Mouse (Mus musculus): ENCODE measurements at regions not wholly inside any gene's neighbourhood (a gene's known extent, or its start where the extent isn't known, plus 50 kb on each side); places are given as distances from the start of the nearest gene placed in this dataset.

GRCm38 (mm10) chr3:146345308-146345780, 59.1 kb upstream of the Ssx2ip start:
- Histone ChIP-seq H3K36me3 (ENCODE audit: control insufficient read depth, insufficient read depth, low read length) (no peaks in the 10 kb centered on the region), H3K27me3 (ENCODE audit: control insufficient read depth, insufficient read depth, low read length) (no peaks in the 10 kb centered on the region), H3K4me2 (replicated peaks; ENCODE audit: low read depth, low read length) (peak overlapping the region; percentile 47), H3K4me1 (ENCODE audit: control insufficient read depth, insufficient read depth, low read length) (peaks cover 2% of the 10 kb centered on the region; the same call in 1 of the 2 replicates), H3K9ac (replicated peaks; ENCODE audit: low read depth, low read length) (no peak overlapping the region; the same call in 1 of the 2 replicates), H3K4me3 (ENCODE audit: low read depth, low read length) (peak overlapping the region; percentile 20; the same call in 1 of the 2 replicates), H3K27ac (ENCODE audit: low read length) (no peak overlapping the region), H3K9me3 (ENCODE audit: control insufficient read depth, low read depth, low read length) (no peaks in the 10 kb centered on the region)
- 6% methylated on average over 18 of the region's 18 CpGs for WGBS
- ATAC-seq (ENCODE audit: insufficient number of reproducible peaks, insufficient read depth, low FRiP score, low read depth), result 0 out of 2 replicates have a peak, but pooled peaks have one; percentile 44

GRCm38 (mm10) chr3:146345946-146346345, 58.5 kb upstream of the Ssx2ip start:
- Histone ChIP-seq H3K27ac (ENCODE audit: low read length) (no peak overlapping the region), H3K9ac (replicated peaks; ENCODE audit: low read depth, low read length) (no peak overlapping the region), H3K4me3 (ENCODE audit: low read depth, low read length) (peak overlapping the region; percentile 20; the same call in 1 of the 2 replicates), H3K27me3 (ENCODE audit: control insufficient read depth, insufficient read depth, low read length) (no peaks in the 10 kb centered on the region), H3K4me2 (replicated peaks; ENCODE audit: low read depth, low read length) (no peak overlapping the region), H3K4me1 (ENCODE audit: control insufficient read depth, insufficient read depth, low read length) (no peaks in the 10 kb centered on the region), H3K36me3 (ENCODE audit: control insufficient read depth, insufficient read depth, low read length) (no peaks in the 10 kb centered on the region), H3K9me3 (ENCODE audit: control insufficient read depth, low read depth, low read length) (no peaks in the 10 kb centered on the region)
- ATAC-seq (ENCODE audit: insufficient number of reproducible peaks, insufficient read depth, low FRiP score, low read depth), result no peak
- 74% methylated on average over 4 of the region's 4 CpGs for WGBS

- ATAC-seq (ENCODE audit: insufficient number of reproducible peaks, insufficient read depth, low FRiP score, low read depth), result no peak
- WGBS, result 85% methylated on average over 3 of the region's 3 CpGs
- Histone ChIP-seq H3K9ac (replicated peaks; ENCODE audit: low read depth, low read length) (no peak overlapping the region), H3K4me1 (ENCODE audit: control insufficient read depth, insufficient read depth, low read length) (no peaks in the 10 kb centered on the region), H3K27ac (ENCODE audit: low read length) (no peak overlapping the region), H3K4me2 (replicated peaks; ENCODE audit: low read depth, low read length) (no peak overlapping the region), H3K9me3 (ENCODE audit: control insufficient read depth, low read depth, low read length) (no peaks in the 10 kb centered on the region), H3K27me3 (ENCODE audit: control insufficient read depth, insufficient read depth, low read length) (no peaks in the 10 kb centered on the region), H3K36me3 (ENCODE audit: control insufficient read depth, insufficient read depth, low read length) (no peaks in the 10 kb centered on the region), H3K4me3 (ENCODE audit: low read depth, low read length) (no peak overlapping the region)
Measured at GRCm38 (mm10) chr3:146347311-146347710, 57.1 kb upstream of the Ssx2ip start.

- Histone ChIP-seq H3K4me3 (ENCODE audit: low read depth, low read length) (no peak overlapping the region), H3K9me3 (ENCODE audit: control insufficient read depth, low read depth, low read length) (no peaks in the 10 kb centered on the region), H3K36me3 (ENCODE audit: control insufficient read depth, insufficient read depth, low read length) (no peaks in the 10 kb centered on the region), H3K4me2 (replicated peaks; ENCODE audit: low read depth, low read length) (no peak overlapping the region), H3K27ac (ENCODE audit: low read length) (no peak overlapping the region), H3K27me3 (ENCODE audit: control insufficient read depth, insufficient read depth, low read length) (no peaks in the 10 kb centered on the region), H3K4me1 (ENCODE audit: control insufficient read depth, insufficient read depth, low read length) (no peaks in the 10 kb centered on the region), H3K9ac (replicated peaks; ENCODE audit: low read depth, low read length) (no peak overlapping the region)
- WGBS, result 72% methylated on average over 8 of the region's 8 CpGs
- ATAC-seq (ENCODE audit: insufficient number of reproducible peaks, insufficient read depth, low FRiP score, low read depth), result no peak
Measured at GRCm38 (mm10) chr3:146348921-146349320, 55.5 kb upstream of the Ssx2ip start.

GRCm38 (mm10) chr3:146349393-146349792, 55.0 kb upstream of the Ssx2ip start:
- no peak for ATAC-seq (ENCODE audit: insufficient number of reproducible peaks, insufficient read depth, low FRiP score, low read depth)
- Histone ChIP-seq H3K9ac (replicated peaks; ENCODE audit: low read depth, low read length) (no peak overlapping the region), H3K4me3 (ENCODE audit: low read depth, low read length) (no peak overlapping the region), H3K36me3 (ENCODE audit: control insufficient read depth, insufficient read depth, low read length) (no peaks in the 10 kb centered on the region), H3K4me1 (ENCODE audit: control insufficient read depth, insufficient read depth, low read length) (no peaks in the 10 kb centered on the region), H3K27ac (ENCODE audit: low read length) (no peak overlapping the region), H3K9me3 (ENCODE audit: control insufficient read depth, low read depth, low read length) (no peaks in the 10 kb centered on the region), H3K4me2 (replicated peaks; ENCODE audit: low read depth, low read length) (no peak overlapping the region), H3K27me3 (ENCODE audit: control insufficient read depth, insufficient read depth, low read length) (no peaks in the 10 kb centered on the region)
- 64% methylated on average over 8 of the region's 8 CpGs for WGBS

- Histone ChIP-seq H3K4me2 (replicated peaks; ENCODE audit: low read depth, low read length) (no peak overlapping the region), H3K9ac (replicated peaks; ENCODE audit: low read depth, low read length) (no peak overlapping the region), H3K4me1 (ENCODE audit: control insufficient read depth, insufficient read depth, low read length) (no peaks in the 10 kb centered on the region), H3K27ac (ENCODE audit: low read length) (no peak overlapping the region), H3K4me3 (ENCODE audit: low read depth, low read length) (no peak overlapping the region), H3K36me3 (ENCODE audit: control insufficient read depth, insufficient read depth, low read length) (no peaks in the 10 kb centered on the region), H3K9me3 (ENCODE audit: control insufficient read depth, low read depth, low read length) (no peaks in the 10 kb centered on the region), H3K27me3 (ENCODE audit: control insufficient read depth, insufficient read depth, low read length) (no peaks in the 10 kb centered on the region)
- 93% methylated on average over 9 of the region's 9 CpGs for WGBS
- no peak for ATAC-seq (ENCODE audit: insufficient number of reproducible peaks, insufficient read depth, low FRiP score, low read depth)
Measured at GRCm38 (mm10) chr3:146350126-146350525, 54.3 kb upstream of the Ssx2ip start.

- H3K27me3 ChIP-seq (ENCODE audit: control insufficient read depth, insufficient read depth, low read length), result no peaks in the 10 kb centered on the region
- H3K9me3 ChIP-seq (ENCODE audit: control insufficient read depth, low read depth, low read length), result no peaks in the 10 kb centered on the region
- WGBS, result 88% methylated on average over 1 of the region's 1 CpGs
- no peak for ATAC-seq (ENCODE audit: insufficient number of reproducible peaks, insufficient read depth, low FRiP score, low read depth)
- H3K36me3 ChIP-seq (ENCODE audit: control insufficient read depth, insufficient read depth, low read length), result no peaks in the 10 kb centered on the region
- H3K4me3 ChIP-seq (ENCODE audit: low read depth, low read length), result no peak overlapping the region
- H3K27ac ChIP-seq (ENCODE audit: low read length), result no peak overlapping the region
- no peak overlapping the region for H3K4me2 ChIP-seq (replicated peaks; ENCODE audit: low read depth, low read length)
- no peak overlapping the region for H3K9ac ChIP-seq (replicated peaks; ENCODE audit: low read depth, low read length)
- no peaks in the 10 kb centered on the region for H3K4me1 ChIP-seq (ENCODE audit: control insufficient read depth, insufficient read depth, low read length)
Measured at GRCm38 (mm10) chr3:146351468-146351867, 53.0 kb upstream of the Ssx2ip start.

GRCm38 (mm10) chr3:146352187-146352586, 52.3 kb upstream of the Ssx2ip start:
- H3K9ac ChIP-seq (replicated peaks; ENCODE audit: low read depth, low read length), result no peak overlapping the region
- H3K27ac ChIP-seq (ENCODE audit: low read length), result no peak overlapping the region
- no peak for ATAC-seq (ENCODE audit: insufficient number of reproducible peaks, insufficient read depth, low FRiP score, low read depth)
- H3K27me3 ChIP-seq (ENCODE audit: control insufficient read depth, insufficient read depth, low read length), result no peaks in the 10 kb centered on the region
- no peaks in the 10 kb centered on the region for H3K9me3 ChIP-seq (ENCODE audit: control insufficient read depth, low read depth, low read length)
- 88% methylated on average over 4 of the region's 4 CpGs for WGBS
- H3K4me3 ChIP-seq (ENCODE audit: low read depth, low read length), result no peak overlapping the region
- H3K4me1 ChIP-seq (ENCODE audit: control insufficient read depth, insufficient read depth, low read length), result no peaks in the 10 kb centered on the region
- H3K4me2 ChIP-seq (replicated peaks; ENCODE audit: low read depth, low read length), result no peak overlapping the region
- no peaks in the 10 kb centered on the region for H3K36me3 ChIP-seq (ENCODE audit: control insufficient read depth, insufficient read depth, low read length)

- no peak overlapping the region for H3K27ac ChIP-seq (ENCODE audit: low read length)
- no peak overlapping the region for H3K9ac ChIP-seq (replicated peaks; ENCODE audit: low read depth, low read length)
- no peaks in the 10 kb centered on the region for H3K9me3 ChIP-seq (ENCODE audit: control insufficient read depth, low read depth, low read length)
- no peak overlapping the region for H3K4me3 ChIP-seq (ENCODE audit: low read depth, low read length)
- no peak overlapping the region for H3K4me2 ChIP-seq (replicated peaks; ENCODE audit: low read depth, low read length)
- H3K4me1 ChIP-seq (ENCODE audit: control insufficient read depth, insufficient read depth, low read length), result no peaks in the 10 kb centered on the region
- WGBS, result 89% methylated on average over 4 of the region's 4 CpGs
- H3K27me3 ChIP-seq (ENCODE audit: control insufficient read depth, insufficient read depth, low read length), result no peaks in the 10 kb centered on the region
- H3K36me3 ChIP-seq (ENCODE audit: control insufficient read depth, insufficient read depth, low read length), result no peaks in the 10 kb centered on the region
- ATAC-seq (ENCODE audit: insufficient number of reproducible peaks, insufficient read depth, low FRiP score, low read depth), result no peak
Measured at GRCm38 (mm10) chr3:146353961-146354360, 50.5 kb upstream of the Ssx2ip start.

Data from stomach, embryonic 14.5 days (tissue).